Mouse (Mus musculus): ENCODE measurements around the gene Olfr639. TPM values are rescaled to one million over a fixed set of nuclear protein-coding genes. Genes with fewer than 3 reads are reported as not detected.
"Not testable (repeated sequence)": the region's sequence is repeated elsewhere in the genome, so short reads cannot be mapped to it uniquely, and the experiment has no call there.

The Olfr639 gene
- not detected in 2 replicates for polyA plus RNA-seq (2012; rRNA removed)

- no peak for DNase-seq (ENCODE audit: low spot score)
Measured at GRCm38 (mm10) chr7:104017203-104017602, at the start of gene Olfr639. Gene Olfr639, minus strand, starts transcription at chr7:104017303.

- no peak for DNase-seq (ENCODE audit: low spot score)
Measured at GRCm38 (mm10) chr7:104061345-104061744, 44.2 kb upstream of the Olfr639 start, which contains the start of gene 4930516K23Rik. Gene 4930516K23Rik, minus strand, starts transcription at chr7:104061445.

DNA sequence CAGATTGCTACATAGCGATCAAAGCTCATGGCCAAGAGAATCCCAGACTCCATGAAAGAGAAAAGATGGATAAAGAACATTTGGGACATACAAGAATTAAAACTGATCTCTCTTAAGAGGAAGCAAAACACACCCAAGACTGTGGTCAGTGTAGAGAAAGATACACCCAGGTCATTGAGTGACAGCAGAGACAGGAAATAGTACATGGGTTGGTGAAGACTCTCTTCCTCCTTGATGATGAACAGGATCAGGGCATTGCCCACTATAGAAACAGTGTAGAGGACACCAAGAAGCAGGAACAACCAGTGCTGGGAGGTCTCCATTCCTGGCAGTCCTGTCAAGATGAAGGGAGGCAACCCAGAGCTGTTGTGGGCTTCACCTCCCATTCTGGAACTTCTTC, 42.1 kb upstream of the Olfr639 start:
- DNase-seq (ENCODE audit: low spot score): no peak

- DNase-seq (ENCODE audit: low spot score): no peak
Measured at GRCm38 (mm10) chr7:104052566-104052965, 35.5 kb upstream of the Olfr639 start, which contains the start of gene Olfr642. Gene Olfr642, minus strand, starts transcription at chr7:104052666.

- no peak for DNase-seq (ENCODE audit: low spot score)
Measured at GRCm38 (mm10) chr7:104050745-104051144, 33.6 kb upstream of the Olfr639 start.

GRCm38 (mm10) chr7:104035145-104035544, 18.0 kb upstream of the Olfr639 start, which contains the start of gene Olfr641:
Gene Olfr641, plus strand, starts transcription at chr7:104035445.
- no peak for DNase-seq (ENCODE audit: low spot score)

GRCm38 (mm10) chr7:104026978-104027377, 9.9 kb upstream of the Olfr639 start:
- no peak for DNase-seq (ENCODE audit: low spot score)

GRCm38 (mm10) chr7:104025473-104025872, 8.4 kb upstream of the Olfr639 start, which contains the start of gene Olfr640:
Gene Olfr640, minus strand, starts transcription at chr7:104025573.
- no peak for DNase-seq (ENCODE audit: low spot score)

- DNase-seq (ENCODE audit: low spot score): no peak
Measured at GRCm38 (mm10) chr7:104021651-104022050, 4.5 kb upstream of the Olfr639 start.

- DNase-seq (ENCODE audit: low spot score): no peak
Measured at GRCm38 (mm10) chr7:104018953-104019352, 1.9 kb upstream of the Olfr639 start.

DNA sequence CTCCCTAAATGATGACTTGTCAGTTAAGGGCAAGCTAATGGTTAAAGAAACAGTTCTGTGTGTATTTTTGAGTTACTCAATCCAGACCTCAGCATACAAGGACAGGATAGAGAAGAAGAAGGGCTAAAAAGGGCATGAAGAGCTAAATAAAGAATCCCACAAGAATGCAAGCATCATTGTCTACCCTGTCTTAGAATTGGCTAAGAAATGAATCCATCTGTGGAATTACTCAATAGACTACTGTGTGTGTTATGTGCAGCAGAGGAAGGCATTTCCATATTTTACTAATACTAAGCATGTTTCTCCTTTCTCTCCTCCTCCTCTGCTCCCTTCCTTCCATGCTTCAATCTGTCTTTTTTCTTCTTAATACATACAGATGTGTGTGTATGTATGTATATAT, 18.0 kb downstream of the Olfr639 start:
- no peak for DNase-seq (ENCODE audit: low spot score)

GRCm38 (mm10) chr7:103998446-103998845, 18.7 kb downstream of the Olfr639 start, which contains the start of gene Olfr638:
Gene Olfr638, plus strand, starts transcription at chr7:103998746.
- no peak for DNase-seq (ENCODE audit: low spot score)

DNA sequence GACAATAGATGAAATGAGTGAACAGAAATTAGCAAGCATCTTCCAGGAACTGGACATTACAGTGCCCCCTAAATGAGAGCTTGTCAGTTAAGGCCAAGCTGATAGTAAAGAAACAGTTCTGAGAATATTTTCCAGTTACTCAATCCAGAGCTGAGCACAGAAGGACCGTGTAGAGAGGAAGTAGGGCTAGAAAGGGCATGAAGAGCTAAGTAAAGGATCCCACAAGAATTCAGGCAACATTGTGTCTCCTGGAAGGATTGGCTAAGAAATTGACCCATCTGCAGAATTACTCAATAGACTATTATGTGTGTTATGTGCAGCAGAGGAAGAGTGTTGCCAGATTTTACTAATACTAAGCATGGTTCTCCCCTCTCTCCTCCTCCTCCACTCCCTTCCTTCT, 45.3 kb downstream of the Olfr639 start:
- DNase-seq (ENCODE audit: low spot score): no peak

DNA sequence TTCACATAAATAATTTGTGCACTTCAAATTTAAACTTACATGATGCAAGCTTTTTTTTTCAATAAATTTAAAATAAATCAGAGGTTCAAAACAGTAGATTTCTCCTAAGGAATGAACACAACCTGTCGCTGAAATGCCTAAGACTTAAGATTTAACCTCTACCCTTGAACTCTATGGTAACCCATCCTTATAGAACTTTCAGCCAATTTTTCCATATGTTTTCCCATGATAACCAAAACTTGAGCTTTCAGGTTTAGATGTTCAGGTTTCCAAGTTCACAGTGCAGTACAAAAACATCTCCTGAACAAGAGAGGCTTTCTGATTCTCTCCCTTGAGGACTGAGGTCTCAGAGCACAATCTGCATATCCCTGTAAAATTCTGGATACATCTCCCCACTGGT, 46.3 kb downstream of the Olfr639 start, which contains the start of gene Olfr635:
Gene Olfr635 (plus strand): TSS at position 301 of the 400 bp plus-strand sequence.
- DNase-seq (ENCODE audit: low spot score): no peak

GRCm38 (mm10) chr7:103966873-103967272, 50.2 kb downstream of the Olfr639 start:
- DNase-seq (ENCODE audit: low spot score): not testable (repeated sequence)

Other genes with a start within 250 kb of the Olfr639 start
- gene Olfr69, start 245.7 kb downstream of the Olfr639 start, polyA plus RNA-seq (2012; rRNA removed): not detected in 2 replicates
- not detected in 2 replicates for gene Olfr68, start 237.6 kb downstream of the Olfr639 start, polyA plus RNA-seq (2012; rRNA removed)
- not detected in 2 replicates for gene Olfr67, start 225.5 kb downstream of the Olfr639 start, polyA plus RNA-seq (2012; rRNA removed)
- gene Hbb-bt, start 203.3 kb downstream of the Olfr639 start, polyA plus RNA-seq (2012; rRNA removed): 33.8 and 35.3 TPM in 2 replicates
- 257 and 296 TPM in 2 replicates for gene Hbb-bs, start 189.2 kb downstream of the Olfr639 start, polyA plus RNA-seq (2012; rRNA removed)
- not detected in 2 replicates for gene Hbb-bh2, start 176.8 kb downstream of the Olfr639 start, polyA plus RNA-seq (2012; rRNA removed)
- 0.15 and 0.18 TPM in 2 replicates for gene Hbb-bh1, start 174.1 kb downstream of the Olfr639 start, polyA plus RNA-seq (2012; rRNA removed)
- gene Hbb-y, start 164.1 kb downstream of the Olfr639 start, polyA plus RNA-seq (2012; rRNA removed): 0.29 and 0.55 TPM in 2 replicates
- not detected in 2 replicates for gene Olfr66, start 131.1 kb downstream of the Olfr639 start, polyA plus RNA-seq (2012; rRNA removed)
- not detected in 2 replicates for gene Olfr64, start 122.8 kb downstream of the Olfr639 start, polyA plus RNA-seq (2012; rRNA removed)
- not detected in 2 replicates for gene Olfr65, start 113.8 kb downstream of the Olfr639 start, polyA plus RNA-seq (2012; rRNA removed)
- not detected in 2 replicates for gene Olfr631, start 88.5 kb downstream of the Olfr639 start, polyA plus RNA-seq (2012; rRNA removed)
- gene Olfr632, start 83.0 kb downstream of the Olfr639 start, polyA plus RNA-seq (2012; rRNA removed): not detected in 2 replicates
- gene Olfr633, start 72.9 kb downstream of the Olfr639 start, polyA plus RNA-seq (2012; rRNA removed): not detected in 2 replicates
- gene Olfr635, start 46.2 kb downstream of the Olfr639 start, polyA plus RNA-seq (2012; rRNA removed): not detected in 2 replicates
- not detected in 2 replicates for gene Olfr638, start 18.6 kb downstream of the Olfr639 start, polyA plus RNA-seq (2012; rRNA removed)
- not detected in 2 replicates for gene Olfr640, start 8.3 kb upstream of the Olfr639 start, polyA plus RNA-seq (2012; rRNA removed)
- gene Olfr641, start 18.1 kb upstream of the Olfr639 start, polyA plus RNA-seq (2012; rRNA removed): not detected in 2 replicates
- gene Olfr642, start 35.4 kb upstream of the Olfr639 start, polyA plus RNA-seq (2012; rRNA removed): not detected in 2 replicates
- not detected in 2 replicates for gene 4930516K23Rik, start 44.1 kb upstream of the Olfr639 start, polyA plus RNA-seq (2012; rRNA removed)
- not detected in 2 replicates for gene Olfr644, start 54.6 kb upstream of the Olfr639 start, polyA plus RNA-seq (2012; rRNA removed)
- gene Olfr645, start 68.2 kb upstream of the Olfr639 start, polyA plus RNA-seq (2012; rRNA removed): not detected in 2 replicates
- not detected in 2 replicates for gene Olfr646, start 87.6 kb upstream of the Olfr639 start, polyA plus RNA-seq (2012; rRNA removed)
- gene Ubqln5, start 112.5 kb upstream of the Olfr639 start, polyA plus RNA-seq (2012; rRNA removed): not detected in 2 replicates
- not detected in 2 replicates for gene Olfr643, start 120.1 kb upstream of the Olfr639 start, polyA plus RNA-seq (2012; rRNA removed)
- not detected in 2 replicates for gene Ubqln3, start 126.0 kb upstream of the Olfr639 start, polyA plus RNA-seq (2012; rRNA removed)
- gene Ubqlnl, start 133.3 kb upstream of the Olfr639 start, polyA plus RNA-seq (2012; rRNA removed): not detected in 2 replicates
- not detected in 2 replicates for gene Olfm5, start 147.5 kb upstream of the Olfr639 start, polyA plus RNA-seq (2012; rRNA removed)
- gene Olfr648, start 166.1 kb upstream of the Olfr639 start, polyA plus RNA-seq (2012; rRNA removed): 0.03 and 0.07 TPM in 2 replicates
- gene Olfr649, start 178.7 kb upstream of the Olfr639 start, polyA plus RNA-seq (2012; rRNA removed): not detected in 2 replicates
- gene Trim6, start 201.5 kb upstream of the Olfr639 start, polyA plus RNA-seq (2012; rRNA removed): 0.62 and 0.98 TPM in 2 replicates
- gene Trim34a, start 227.2 kb upstream of the Olfr639 start, polyA plus RNA-seq (2012; rRNA removed): 16.2 and 16.7 TPM in 2 replicates